ENCODE assay signal across 8 mouse cellular contexts in genomic region chr7:66929263-66929662, GRCm38 (mm10).
DNase-seq lines count a peak whose midpoint lies in the region; ATAC-seq lines count a peak whose summit lies in the region.

No protein-coding gene starts in this region.

- no peak overlapping the region for H3K9ac ChIP-seq in lung, embryonic 16.5 days (ENCODE audit: low read length)
- no peak overlapping the region for H3K9ac ChIP-seq in hindbrain, embryonic 12.5 days

- ATAC-seq in lung, embryonic 16.5 days (ENCODE audit: low read depth): peak; percentile 91
- no peak for ATAC-seq in hindbrain, embryonic 12.5 days (ENCODE audit: low FRiP score)

- peak overlapping the region; percentile 0; the same call in 1 of the 2 replicates for H3K4me2 ChIP-seq in lung, embryonic 16.5 days (ENCODE audit: low read depth, low read length)
- no peak overlapping the region for H3K4me2 ChIP-seq in hindbrain, embryonic 12.5 days (replicated peaks)

- H3K27me3 ChIP-seq in lung, embryonic 16.5 days (ENCODE audit: control insufficient read depth, insufficient read depth, low read depth, low read length): no peaks in the 10 kb centered on the region
- H3K27me3 ChIP-seq in hindbrain, embryonic 12.5 days: no peaks in the 10 kb centered on the region

- WGBS in lung, embryonic 16.5 days: 9% methylated on average over 6 of the region's 6 CpGs
- 41% methylated on average over 6 of the region's 6 CpGs for WGBS in hindbrain, embryonic 12.5 days

- H3K4me3 ChIP-seq in lung, embryonic 16.5 days (ENCODE audit: low read length): no peak overlapping the region
- H3K4me3 ChIP-seq in hindbrain, embryonic 12.5 days: no peak overlapping the region

- peak overlapping the region; percentile 62 for H3K27ac ChIP-seq in lung, embryonic 16.5 days (ENCODE audit: low read length)
- H3K27ac ChIP-seq in hindbrain, embryonic 12.5 days: no peak overlapping the region

- DNase-seq in adrenal gland, adult 2 months: peak; percentile 78
- DNase-seq in adrenal gland, postnatal 4 days (ENCODE audit: low spot score in 2 of 2): no peak
- DNase-seq in adrenal gland, postnatal 14 days: peak; percentile 80
- DNase-seq in heart, postnatal 10 days: peak; percentile 88 to 89
- no peak for DNase-seq in thymus, postnatal 14 days
- DNase-seq in retina, embryonic 14.5 days (ENCODE audit: low spot score): no peak

- intact Hi-C loops in heart, postnatal 10 days (cut with DNase I): no loop called here

- H3K9me3 ChIP-seq in lung, embryonic 16.5 days (ENCODE audit: control insufficient read depth, low read length): no peaks in the 10 kb centered on the region
- H3K9me3 ChIP-seq in hindbrain, embryonic 12.5 days (replicated peaks): no peaks in the 10 kb centered on the region

- H3K4me1 ChIP-seq in lung, embryonic 16.5 days (replicated peaks; ENCODE audit: control insufficient read depth, insufficient read depth, low read length): peaks cover 25% of the 10 kb centered on the region
- H3K4me1 ChIP-seq in hindbrain, embryonic 12.5 days: peaks cover 5% of the 10 kb centered on the region

- H3K36me3 ChIP-seq in lung, embryonic 16.5 days (ENCODE audit: control insufficient read depth, insufficient read depth, low read length): no peaks in the 10 kb centered on the region
- no peaks in the 10 kb centered on the region for H3K36me3 ChIP-seq in hindbrain, embryonic 12.5 days

Comparison
In these comparisons a context has a peak if more than half of its experiments do, and no peak if none do; other contexts are left out.
1. DNase-seq: peak in adrenal gland, adult 2 months (single experiment), adrenal gland, postnatal 14 days (single experiment) and heart, postnatal 10 days (2 of 2); none in adrenal gland, postnatal 4 days (0 of 2), thymus, postnatal 14 days (single experiment) and retina, embryonic 14.5 days (single experiment).